ENCODE assay signal across 13 mouse cellular contexts in the genomic region with DNA sequence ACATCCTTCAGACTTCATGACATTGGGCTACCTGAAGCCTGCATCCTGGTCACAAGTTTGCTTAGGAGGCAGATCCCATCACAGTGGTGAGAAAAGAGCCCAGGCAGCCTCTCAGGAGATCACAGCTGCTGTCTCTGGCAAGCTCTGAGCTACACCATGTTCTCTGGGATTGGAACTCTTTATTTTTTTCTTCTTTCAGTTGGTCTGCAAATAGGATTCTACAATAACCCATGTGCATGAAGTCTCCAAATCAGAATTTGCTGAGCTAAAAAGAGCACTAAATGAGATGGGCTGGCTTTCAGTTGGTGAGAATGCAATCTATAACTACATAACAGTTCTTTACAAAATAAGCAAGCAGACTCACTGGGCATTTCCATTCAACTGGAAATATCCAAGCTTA. TPM values are rescaled to one million over a fixed set of nuclear protein-coding genes. Genes with fewer than 3 reads are reported as not detected.
DNase-seq lines count a peak whose midpoint lies in the region; ATAC-seq and TF ChIP-seq lines count a peak whose summit lies in the region.
"Had no signal": no experiment of that assay in that cellular context is flagged by ENCODE, and none has a peak within 500 bp of the region (broad histone marks: within the 10 kb centered on the region; RNA-seq: fewer than 3 reads in every experiment).

No protein-coding gene starts in this region.

- DNase-seq in forebrain, embryonic 14.5 days (ENCODE audit: low spot score): peak; percentile 4
- DNase-seq in forebrain, embryonic 11.5 days (ENCODE audit: low spot score): no peak
- peak; percentile 42 to 47 for DNase-seq in left cerebral cortex, adult 18-20 months (ENCODE audit: low spot score in 2 of 2)
- no peak for DNase-seq in left cerebral cortex, adult 2 months (ENCODE audit: extremely low spot score in 1 of 2, low spot score in 2 of 2)
- DNase-seq in gastrocnemius, adult 8-10 months (ENCODE audit: low spot score in 2 of 2): peak; percentile 34 to 62
- DNase-seq in layer of hippocampus, postnatal 36 days: peak; percentile 27 to 45
- no peak for DNase-seq in kidney, adult 8-10 months
- DNase-seq: adrenal gland, postnatal 10 days; spleen, adult 18-20 months had no signal

- no peak overlapping the region for H3K4me2 ChIP-seq in forebrain, embryonic 14.5 days (ENCODE audit: low read length)
- H3K4me2 ChIP-seq in forebrain, embryonic 11.5 days (ENCODE audit: low read depth, low read length, severe bottlenecking): no peak overlapping the region
- H3K4me2 ChIP-seq: liver, embryonic 15.5 days had no signal

- no peak for TF ChIP-seq CTCF in left cerebral cortex, adult 2 months (IDR thresholded peaks at IDR 0.05)

- H3K36me3 ChIP-seq in forebrain, embryonic 14.5 days (ENCODE audit: control insufficient read depth, insufficient read depth, low read length): no peaks in the 10 kb centered on the region
- no peaks in the 10 kb centered on the region for H3K36me3 ChIP-seq in forebrain, embryonic 11.5 days (ENCODE audit: control insufficient read depth, insufficient read depth, low read length)
- H3K36me3 ChIP-seq: liver, embryonic 15.5 days had no signal

- H3K4me1 ChIP-seq in forebrain, embryonic 14.5 days (ENCODE audit: control insufficient read depth, insufficient read depth, low read length): no peaks in the 10 kb centered on the region
- no peaks in the 10 kb centered on the region for H3K4me1 ChIP-seq in forebrain, embryonic 11.5 days (replicated peaks; ENCODE audit: control insufficient read depth, insufficient read depth, low read length)
- H3K4me1 ChIP-seq: liver, embryonic 15.5 days had no signal

- H3K27me3 ChIP-seq in forebrain, embryonic 14.5 days (replicated peaks; ENCODE audit: control insufficient read depth, insufficient read depth, low read length): no peaks in the 10 kb centered on the region
- no peaks in the 10 kb centered on the region for H3K27me3 ChIP-seq in forebrain, embryonic 11.5 days (ENCODE audit: control insufficient read depth, insufficient read depth, low read length)
- H3K27me3 ChIP-seq: liver, embryonic 15.5 days had no signal

- intact Hi-C loops in left cerebral cortex, adult 2 months (cut with DNase I): no loop called here

- no peak for ATAC-seq in forebrain, embryonic 14.5 days
- no peak for ATAC-seq in forebrain, embryonic 11.5 days (replicated peaks; ENCODE audit: low FRiP score)
- no peak for ATAC-seq in megakaryocyte, adult 5-6 weeks (ENCODE audit: poor library complexity, severe bottlenecking)

- no peak overlapping the region for H3K27ac ChIP-seq in forebrain, embryonic 14.5 days (ENCODE audit: low read depth, low read length)
- no peak overlapping the region for H3K27ac ChIP-seq in forebrain, embryonic 11.5 days (ENCODE audit: low read depth, low read length)
- no peak overlapping the region for H3K27ac ChIP-seq in left cerebral cortex, adult 2 months
- H3K27ac ChIP-seq: kidney, postnatal 0 days; liver, embryonic 15.5 days had no signal

- no peaks in the 10 kb centered on the region for H3K9me3 ChIP-seq in forebrain, embryonic 14.5 days (replicated peaks; ENCODE audit: control insufficient read depth, low read length)
- H3K9me3 ChIP-seq in forebrain, embryonic 11.5 days (ENCODE audit: control insufficient read depth, low read length): no peaks in the 10 kb centered on the region
- H3K9me3 ChIP-seq: liver, embryonic 15.5 days had no signal

- H3K9ac ChIP-seq in forebrain, embryonic 14.5 days (ENCODE audit: low read length): no peak overlapping the region
- no peak overlapping the region for H3K9ac ChIP-seq in forebrain, embryonic 11.5 days (ENCODE audit: low read length)
- H3K9ac ChIP-seq: liver, embryonic 15.5 days had no signal

- H3K4me3 ChIP-seq in forebrain, embryonic 14.5 days (ENCODE audit: low read depth, low read length): no peak overlapping the region
- H3K4me3 ChIP-seq in forebrain, embryonic 11.5 days (ENCODE audit: low read depth, low read length): no peak overlapping the region
- no peak overlapping the region for H3K4me3 ChIP-seq in left cerebral cortex, adult 2 months
- H3K4me3 ChIP-seq: liver, embryonic 15.5 days had no signal

RNA-seq across cellular contexts. Expression of a gene that starts 46.1 kb away (rescaled TPM):
- 2.1 and 3.9 TPM in 2 replicates for polyA plus RNA-seq in forebrain, embryonic 14.5 days (2014; fragmentation: Nextera tagmentation; extraction: Ambion mirVana)
- 3.6 and 4.3 TPM in 2 replicates for polyA plus RNA-seq in forebrain, embryonic 11.5 days (2014; fragmentation: Nextera tagmentation; extraction: Ambion mirVana)
- 10 to 100 TPM in 1 of 2 experiments, 1 to 10 TPM in 1; 10.0 to 14.6 TPM for total RNA-seq in left cerebral cortex, adult 18-20 months (2021)
- total RNA-seq in left cerebral cortex, adult 2 months (2021): 10 to 100 TPM; 14.3 to 15.4 TPM
- total RNA-seq in gastrocnemius, adult 8-10 months (2022): 10 to 100 TPM in 1 of 4 experiments, 1 to 10 TPM in 3; 3.5 to 12.1 (median 8.5) TPM
- 10 to 100 TPM; 11.2 to 13.9 TPM for total RNA-seq in layer of hippocampus, postnatal 36 days (2021)
- 0.39 and 0.94 TPM in 2 replicates for total RNA-seq in megakaryocyte, adult 5-6 weeks (2015)
- total RNA-seq in megakaryocyte, adult 5-6 weeks (2017): 0.11 and 0.37 TPM in 2 replicates
- total RNA-seq: hematopoietic stem cell, adult 5-6 weeks had no signal

Comparison
In these comparisons a context has a peak if more than half of its experiments do, and no peak if none do; other contexts are left out.
1. DNase-seq: peak in forebrain, embryonic 14.5 days (single experiment), left cerebral cortex, adult 18-20 months (2 of 2), gastrocnemius, adult 8-10 months (2 of 2) and layer of hippocampus, postnatal 36 days (2 of 2); none in forebrain, embryonic 11.5 days (single experiment), left cerebral cortex, adult 2 months (0 of 2) and kidney, adult 8-10 months (0 of 2).